Mouse (Mus musculus): ENCODE measurements around the gene Nrarp.

DNA sequence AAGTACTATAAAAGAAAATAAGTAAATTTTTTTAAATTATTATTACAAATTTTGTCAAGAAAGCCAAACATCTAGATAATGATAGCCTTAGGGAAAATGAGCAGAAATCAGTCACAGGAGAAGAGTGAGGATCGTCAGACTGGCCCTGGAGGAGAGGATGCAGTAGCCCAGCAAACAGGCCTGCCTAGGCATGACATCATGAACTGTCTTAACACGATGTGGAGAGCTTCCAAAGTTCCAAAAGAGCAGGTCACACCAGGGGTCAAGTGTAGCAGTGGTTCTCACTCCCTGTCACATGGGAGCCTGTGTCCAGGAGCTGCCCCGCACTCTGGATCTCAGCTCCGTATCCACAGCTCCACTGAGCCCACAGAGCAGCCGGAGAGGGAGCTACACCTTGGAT lies 38.6 kb upstream of the Nrarp start:
- no peak for TF ChIP-seq USF1 (IDR thresholded peaks at IDR 0.05; ENCODE audit: low read depth, low read length)
- TF ChIP-seq BHLHE40 (IDR thresholded peaks at IDR 0.05; ENCODE audit: low read depth, low read length): no peak
- no peak for TF ChIP-seq CHD1 (IDR thresholded peaks at IDR 0.05; ENCODE audit: low read depth, low read length)
- TF ChIP-seq EP300 (IDR thresholded peaks at IDR 0.05; ENCODE audit: low read length): no peak
- no peak for TF ChIP-seq MAX (IDR thresholded peaks at IDR 0.05; ENCODE audit: low read length)
- no peak for TF ChIP-seq SMC3 (IDR thresholded peaks at IDR 0.05; ENCODE audit: low read depth, low read length)
- no peak for TF ChIP-seq CTCF (conservative IDR thresholded peaks at IDR 0.05 in 1 of 2, IDR thresholded peaks at IDR 0.05 in 1 of 2; ENCODE audit: low read depth in 2 of 2, low read length in 2 of 2)
- TF ChIP-seq POLR2A (IDR thresholded peaks at IDR 0.05; ENCODE audit: low read depth, low read length): no peak
- no peak for TF ChIP-seq ETS1 (conservative IDR thresholded peaks at IDR 0.05; ENCODE audit: low read depth, low read length)

All from CH12.LX (cell line).